Mouse (Mus musculus): ENCODE data around the gene Trim15. TPM values are rescaled to one million over a fixed set of nuclear protein-coding genes. Genes with fewer than 3 reads are reported as not detected.
"Not testable (repeated sequence)": the region's sequence is repeated elsewhere in the genome, so short reads cannot be mapped to it uniquely, and the experiment has no call there.

The Trim15 gene
- polyA plus RNA-seq, 1 experiment from 2014 or later, result 1.2 TPM

- no peak overlapping the region for H3K9ac ChIP-seq
- H3K27ac ChIP-seq, result no peak overlapping the region
- H3K36me3 ChIP-seq, result no peaks in the 10 kb centered on the region
- no peaks in the 10 kb centered on the region for H3K27me3 ChIP-seq (replicated peaks)
- WGBS, result 71% methylated on average over 5 of the region's 5 CpGs
- H3K9me3 ChIP-seq, result no peaks in the 10 kb centered on the region
- H3K4me2 ChIP-seq, result no peak overlapping the region
- H3K4me1 ChIP-seq, result peaks cover 10% of the 10 kb centered on the region
- ATAC-seq (ENCODE audit: insufficient read depth, low FRiP score, low read depth), result no peak
- no peak overlapping the region for H3K4me3 ChIP-seq (replicated peaks)
Observed at GRCm38 (mm10) chr17:36839001-36839400, 28.0 kb downstream of the Trim15 start.

- Histone ChIP-seq H3K27ac (peak within 1 kb of the TSS; percentile 98), H3K9me3 (no peaks in the 10 kb centered on the region), H3K4me2 (peak within 1 kb of the TSS; percentile 69), H3K9ac (peak within 1 kb of the TSS; percentile 82), H3K36me3 (no peaks in the 10 kb centered on the region), H3K4me3 (replicated peaks) (peak within 1 kb of the TSS; percentile 73), H3K27me3 (replicated peaks) (no peaks in the 10 kb centered on the region), H3K4me1 (peaks cover 10% of the 10 kb centered on the region)
- ATAC-seq (ENCODE audit: insufficient read depth, low FRiP score, low read depth), result peak; percentile 98
- WGBS, result under 1% methylated on average over 58 of the region's 58 CpGs
Observed at GRCm38 (mm10) chr17:36836874-36837647, 29.9 kb downstream of the Trim15 start, which contains the start of gene Trim26. Gene Trim26, plus strand, starts transcription at chr17:36837134.

- H3K4me2 ChIP-seq, result peak overlapping the region; percentile 69
- peak; percentile 2; the same call in 1 of the 2 replicates for ATAC-seq (ENCODE audit: insufficient read depth, low FRiP score, low read depth)
- H3K36me3 ChIP-seq, result no peaks in the 10 kb centered on the region
- WGBS, result 24% methylated on average over 3 of the region's 3 CpGs
- H3K27me3 ChIP-seq (replicated peaks), result no peaks in the 10 kb centered on the region
- no peaks in the 10 kb centered on the region for H3K9me3 ChIP-seq
- H3K4me1 ChIP-seq, result peaks cover 10% of the 10 kb centered on the region
- peak overlapping the region; percentile 13; the same call in 1 of the 2 replicates for H3K9ac ChIP-seq
- H3K27ac ChIP-seq, result peak overlapping the region; percentile 92
- peak overlapping the region; percentile 73 for H3K4me3 ChIP-seq (replicated peaks)
Observed at GRCm38 (mm10) chr17:36836427-36836812, 30.6 kb downstream of the Trim15 start.

- Histone ChIP-seq H3K27me3 (replicated peaks) (no peaks in the 10 kb centered on the region), H3K9ac (no peak overlapping the region), H3K4me2 (peak overlapping the region; percentile 69), H3K36me3 (no peaks in the 10 kb centered on the region), H3K4me3 (replicated peaks) (peak overlapping the region; percentile 73), H3K4me1 (peaks cover 10% of the 10 kb centered on the region), H3K27ac (peak overlapping the region; percentile 92), H3K9me3 (no peaks in the 10 kb centered on the region)
- no peak for ATAC-seq (ENCODE audit: insufficient read depth, low FRiP score, low read depth)
- 31% methylated on average over 12 of the region's 12 CpGs for WGBS
Observed at GRCm38 (mm10) chr17:36835591-36836426, 31.2 kb downstream of the Trim15 start.

GRCm38 (mm10) chr17:36832694-36833093 lies 34.3 kb downstream of the Trim15 start:
- no peaks in the 10 kb centered on the region for H3K27me3 ChIP-seq (replicated peaks)
- no peak overlapping the region for H3K9ac ChIP-seq
- no peak overlapping the region for H3K27ac ChIP-seq
- H3K36me3 ChIP-seq, result no peaks in the 10 kb centered on the region
- H3K9me3 ChIP-seq, result no peaks in the 10 kb centered on the region
- 51% methylated on average over 4 of the region's 4 CpGs for WGBS
- no peak overlapping the region for H3K4me3 ChIP-seq (replicated peaks)
- H3K4me2 ChIP-seq, result no peak overlapping the region
- H3K4me1 ChIP-seq, result peaks cover 10% of the 10 kb centered on the region
- no peak for ATAC-seq (ENCODE audit: insufficient read depth, low FRiP score, low read depth)

GRCm38 (mm10) chr17:36830470-36830869 lies 36.5 kb downstream of the Trim15 start:
- ATAC-seq (ENCODE audit: insufficient read depth, low FRiP score, low read depth), result no peak
- Histone ChIP-seq H3K27ac (no peak overlapping the region), H3K9me3 (no peaks in the 10 kb centered on the region), H3K36me3 (no peaks in the 10 kb centered on the region), H3K4me1 (no peaks in the 10 kb centered on the region), H3K9ac (no peak overlapping the region), H3K4me3 (replicated peaks) (no peak overlapping the region), H3K4me2 (no peak overlapping the region), H3K27me3 (replicated peaks) (no peaks in the 10 kb centered on the region)
- 74% methylated on average over 3 of the region's 3 CpGs for WGBS

- Histone ChIP-seq H3K4me3 (replicated peaks) (no peak overlapping the region), H3K4me1 (no peaks in the 10 kb centered on the region), H3K27me3 (replicated peaks) (no peaks in the 10 kb centered on the region), H3K4me2 (no peak overlapping the region), H3K27ac (no peak overlapping the region), H3K9ac (no peak overlapping the region), H3K9me3 (no peaks in the 10 kb centered on the region), H3K36me3 (no peaks in the 10 kb centered on the region)
- 77% methylated on average over 2 of the region's 2 CpGs for WGBS
- no peak for ATAC-seq (ENCODE audit: insufficient read depth, low FRiP score, low read depth)
Observed at GRCm38 (mm10) chr17:36828488-36828887, 38.5 kb downstream of the Trim15 start.

GRCm38 (mm10) chr17:36826002-36826401 lies 41.0 kb downstream of the Trim15 start:
- 11% methylated on average over 5 of the region's 5 CpGs for WGBS
- H3K36me3 ChIP-seq; H3K9ac ChIP-seq; H3K4me1 ChIP-seq; H3K27ac ChIP-seq; H3K9me3 ChIP-seq; H3K4me3 ChIP-seq (replicated peaks); H3K4me2 ChIP-seq; H3K27me3 ChIP-seq (replicated peaks): not testable (repeated sequence)
- ATAC-seq (ENCODE audit: insufficient read depth, low FRiP score, low read depth), result peak; percentile 76; the same call in 1 of the 2 replicates

- ATAC-seq (ENCODE audit: insufficient read depth, low FRiP score, low read depth), result no peak; the same call in 1 of the 2 replicates
Observed at GRCm38 (mm10) chr17:36825525-36825924, 41.5 kb downstream of the Trim15 start.

GRCm38 (mm10) chr17:36824005-36824404 lies 43.0 kb downstream of the Trim15 start:
- H3K4me2 ChIP-seq, result no peak overlapping the region
- no peaks in the 10 kb centered on the region for H3K4me1 ChIP-seq
- H3K27me3 ChIP-seq (replicated peaks), result no peaks in the 10 kb centered on the region
- H3K9me3 ChIP-seq, result no peaks in the 10 kb centered on the region
- no peak overlapping the region for H3K4me3 ChIP-seq (replicated peaks)
- no peak overlapping the region for H3K9ac ChIP-seq
- ATAC-seq (ENCODE audit: insufficient read depth, low FRiP score, low read depth), result peak; percentile 43; the same call in 1 of the 2 replicates
- H3K27ac ChIP-seq, result no peak overlapping the region
- no peaks in the 10 kb centered on the region for H3K36me3 ChIP-seq

More at GRCm38 (mm10) chr17:36825525-36825924, 41.5 kb downstream of the Trim15 start:
- H3K36me3 ChIP-seq, result no peaks in the 10 kb centered on the region
- H3K4me2 ChIP-seq, result no peak overlapping the region
- H3K27ac ChIP-seq, result no peak overlapping the region
- no peaks in the 10 kb centered on the region for H3K9me3 ChIP-seq
- no peaks in the 10 kb centered on the region for H3K4me1 ChIP-seq
- no peak overlapping the region for H3K4me3 ChIP-seq (replicated peaks)
- no peak overlapping the region for H3K9ac ChIP-seq
- WGBS, result 16% methylated on average over 4 of the region's 4 CpGs
- H3K27me3 ChIP-seq (replicated peaks), result no peaks in the 10 kb centered on the region

- no peaks in the 10 kb centered on the region for H3K9me3 ChIP-seq
- no peak for ATAC-seq (ENCODE audit: insufficient read depth, low FRiP score, low read depth)
- no peak within 1 kb of the TSS for H3K4me3 ChIP-seq (replicated peaks)
- no peak within 1 kb of the TSS for H3K4me2 ChIP-seq
- no peak within 1 kb of the TSS for H3K9ac ChIP-seq
- H3K27ac ChIP-seq, result no peak within 1 kb of the TSS
- H3K27me3 ChIP-seq (replicated peaks), result no peaks in the 10 kb centered on the region
- no peaks in the 10 kb centered on the region for H3K36me3 ChIP-seq
- no peaks in the 10 kb centered on the region for H3K4me1 ChIP-seq
Observed at GRCm38 (mm10) chr17:36811871-36812270, 55.1 kb downstream of the Trim15 start, which contains the start of gene H2-M10.6. Gene H2-M10.6, plus strand, starts transcription at chr17:36812171.
